Mouse (Mus musculus): ENCODE data around the gene Slc44a1.

DNA sequence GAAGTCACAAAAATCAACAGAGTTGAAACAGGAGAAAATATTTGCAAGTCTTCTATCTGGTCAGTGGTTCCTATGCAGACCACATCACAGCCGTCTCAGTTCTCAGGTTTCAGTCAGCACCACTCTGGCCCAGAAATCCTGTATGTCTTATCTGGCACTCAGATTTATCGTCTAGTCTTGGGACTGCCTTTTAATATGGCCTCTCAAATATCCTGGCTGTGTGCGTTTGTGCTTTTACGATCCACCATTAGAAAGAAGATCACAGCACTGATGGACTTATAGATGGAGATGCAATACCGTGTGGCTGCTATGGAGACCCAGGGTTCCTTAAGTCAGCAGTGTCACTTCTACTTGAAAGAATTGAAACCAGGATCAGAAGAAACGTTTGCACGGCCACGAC, 80.8 kb downstream of the Slc44a1 start:
- TF ChIP-seq CTCF (IDR thresholded peaks at IDR 0.05; ENCODE audit: low read depth, low read length) = no peak
- no peak for TF ChIP-seq POLR2A (IDR thresholded peaks at IDR 0.05; ENCODE audit: borderline replicate concordance, low read depth, low read length)
